Mouse (Mus musculus): ENCODE data around the gene Trim67. TPM values are rescaled to one million over a fixed set of nuclear protein-coding genes. Genes with fewer than 3 reads are reported as not detected.
"Not testable (repeated sequence)": the region's sequence is repeated elsewhere in the genome, so short reads cannot be mapped to it uniquely, and the experiment has no call there.

The Trim67 gene
- total and polyA plus RNA-seq, 3 experiments = 0.52 to 3.5 (median 1.4) TPM

GRCm38 (mm10) chr8:124833430-124834205, 40.7 kb downstream of the Trim67 start:
- peak; percentile 35 for DNase-seq

- DNase-seq = no peak
Observed at GRCm38 (mm10) chr8:124835848-124836247, 43.0 kb downstream of the Trim67 start.

GRCm38 (mm10) chr8:124836273-124836672, 43.4 kb downstream of the Trim67 start:
- DNase-seq = no peak

GRCm38 (mm10) chr8:124836907-124837306, 44.0 kb downstream of the Trim67 start:
- DNase-seq = no peak

- no peak for DNase-seq
Observed at GRCm38 (mm10) chr8:124837956-124838355, 45.1 kb downstream of the Trim67 start.

GRCm38 (mm10) chr8:124839371-124839770, 46.5 kb downstream of the Trim67 start:
- DNase-seq = no peak

GRCm38 (mm10) chr8:124840900-124841299, 48.0 kb downstream of the Trim67 start:
- peak; percentile 38 for DNase-seq

GRCm38 (mm10) chr8:124841775-124842174, 48.9 kb downstream of the Trim67 start:
- DNase-seq = no peak

GRCm38 (mm10) chr8:124842929-124843328, 50.0 kb downstream of the Trim67 start:
- DNase-seq = not testable (repeated sequence)

- no peak for DNase-seq
Observed at GRCm38 (mm10) chr8:124845131-124845530, 52.2 kb downstream of the Trim67 start.

GRCm38 (mm10) chr8:124845573-124845972, 52.7 kb downstream of the Trim67 start:
- no peak for DNase-seq

- DNase-seq = no peak
Observed at GRCm38 (mm10) chr8:124853511-124853910, 60.6 kb downstream of the Trim67 start.

- DNase-seq = no peak
Observed at GRCm38 (mm10) chr8:124859466-124859865, 66.6 kb downstream of the Trim67 start.

GRCm38 (mm10) chr8:124860188-124860587, 67.3 kb downstream of the Trim67 start:
- DNase-seq = no peak

GRCm38 (mm10) chr8:124862321-124863162, 69.7 kb downstream of the Trim67 start, which contains the start of the genes Gnpat and 2810004N23Rik:
TSS of gene Gnpat (plus strand) at chr8:124863033.
TSS of gene 2810004N23Rik (minus strand) at chr8:124863120.
- DNase-seq = peak; percentile 97

GRCm38 (mm10) chr8:124863163-124863677, 70.3 kb downstream of the Trim67 start:
- DNase-seq = no peak

GRCm38 (mm10) chr8:124863729-124864128, 70.8 kb downstream of the Trim67 start:
- no peak for DNase-seq

- DNase-seq = no peak
Observed at GRCm38 (mm10) chr8:124866669-124867068, 73.8 kb downstream of the Trim67 start.

GRCm38 (mm10) chr8:124867126-124867525, 74.2 kb downstream of the Trim67 start:
- peak; percentile 67 for DNase-seq

GRCm38 (mm10) chr8:124869708-124870107, 76.8 kb downstream of the Trim67 start:
- no peak for DNase-seq

- no peak for DNase-seq
Observed at GRCm38 (mm10) chr8:124871474-124871873, 78.6 kb downstream of the Trim67 start.

- DNase-seq = no peak
Observed at GRCm38 (mm10) chr8:124872081-124872480, 79.2 kb downstream of the Trim67 start.

GRCm38 (mm10) chr8:124872690-124873089, 79.8 kb downstream of the Trim67 start:
- no peak for DNase-seq
